In the genomic region with DNA sequence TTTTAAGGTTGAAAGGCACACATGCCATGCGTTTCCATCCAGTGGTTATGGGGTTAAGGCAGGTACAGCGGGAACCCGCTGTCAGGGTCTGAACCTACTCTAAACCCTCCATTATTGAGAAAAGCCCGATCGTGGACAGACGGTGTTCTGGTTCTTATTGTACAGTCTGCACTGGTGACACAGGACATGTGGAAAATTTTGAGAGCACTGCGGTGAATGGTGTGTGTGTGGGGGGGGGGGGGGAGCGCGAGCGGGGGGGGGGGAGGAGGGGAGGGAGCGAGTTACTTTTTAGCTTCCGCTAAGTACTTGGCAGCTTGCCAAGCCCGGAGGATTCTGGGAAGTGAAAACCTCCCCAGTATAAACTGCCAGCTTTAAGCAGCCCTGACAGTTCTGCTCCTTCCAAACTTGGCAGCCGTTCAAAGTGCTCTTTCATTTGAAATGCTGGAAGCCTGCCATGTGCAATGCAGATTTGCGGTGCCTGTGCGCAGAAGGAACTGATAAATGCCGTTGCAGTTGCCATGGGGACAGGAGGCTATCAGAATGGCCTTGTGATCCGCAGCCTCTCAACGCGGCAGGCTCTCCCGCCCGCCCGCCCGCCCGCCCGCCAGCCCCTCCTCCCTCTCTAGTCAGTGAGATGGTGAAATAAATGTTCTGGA, we compare ENCODE assay signal across 8 mouse cellular contexts. TPM values are rescaled to one million over a fixed set of nuclear protein-coding genes. Genes with fewer than 3 reads are reported as not detected.
DNase-seq lines count a peak whose midpoint lies in the region; ATAC-seq and TF ChIP-seq lines count a peak whose summit lies in the region.

No protein-coding gene starts in this region.

- H3K4me1 ChIP-seq in G1E (ENCODE audit: insufficient read depth, low read depth, low read length), result peaks cover 86% of the 10 kb centered on the region
- H3K4me1 ChIP-seq in forebrain, embryonic 16.5 days (replicated peaks; ENCODE audit: control insufficient read depth, insufficient read depth, low read length), result peaks cover 87% of the 10 kb centered on the region
- H3K4me1 ChIP-seq in neural tube, embryonic 14.5 days (ENCODE audit: control insufficient read depth, insufficient read depth, low read length), result peaks cover 72% of the 10 kb centered on the region
- peaks cover 26% of the 10 kb centered on the region for H3K4me1 ChIP-seq in testis, adult 2 months (ENCODE audit: control insufficient read depth, insufficient read depth, low read length)

- no peaks in the 10 kb centered on the region for H3K27me3 ChIP-seq in G1E (ENCODE audit: insufficient read depth, low read length)
- H3K27me3 ChIP-seq in forebrain, embryonic 16.5 days (replicated peaks; ENCODE audit: control insufficient read depth, insufficient read depth, low read length), result no peaks in the 10 kb centered on the region
- H3K27me3 ChIP-seq in neural tube, embryonic 14.5 days (ENCODE audit: control insufficient read depth, insufficient read depth, low read length), result no peaks in the 10 kb centered on the region
- H3K27me3 ChIP-seq in testis, adult 2 months (ENCODE audit: control insufficient read depth, insufficient read depth, low read length), result no peaks in the 10 kb centered on the region

- H3K36me3 ChIP-seq in G1E (replicated peaks), result no peaks in the 10 kb centered on the region
- H3K36me3 ChIP-seq in forebrain, embryonic 16.5 days (ENCODE audit: control insufficient read depth, insufficient read depth), result no peaks in the 10 kb centered on the region
- no peaks in the 10 kb centered on the region for H3K36me3 ChIP-seq in neural tube, embryonic 14.5 days (ENCODE audit: control insufficient read depth, insufficient read depth, low read length)
- H3K36me3 ChIP-seq in testis, adult 2 months (ENCODE audit: control insufficient read depth, insufficient read depth, low read length), result no peaks in the 10 kb centered on the region

- H3K9me3 ChIP-seq in G1E (replicated peaks), result no peaks in the 10 kb centered on the region
- H3K9me3 ChIP-seq in forebrain, embryonic 16.5 days (ENCODE audit: control insufficient read depth, low read length), result no peaks in the 10 kb centered on the region
- no peaks in the 10 kb centered on the region for H3K9me3 ChIP-seq in neural tube, embryonic 14.5 days (ENCODE audit: control insufficient read depth, low read length)

- H3K27ac ChIP-seq in forebrain, embryonic 16.5 days (ENCODE audit: low read length), result peak overlapping the region; percentile 100
- peak overlapping the region; percentile 99 for H3K27ac ChIP-seq in neural tube, embryonic 14.5 days (ENCODE audit: low read depth, low read length)
- peak overlapping the region; percentile 92 for H3K27ac ChIP-seq in testis, adult 2 months (ENCODE audit: control insufficient read depth, insufficient read depth, low read depth, low read length)

- peak; percentile 85 for DNase-seq in G1E (ENCODE audit: low spot score)
- peak; percentile 95 to 97 for DNase-seq in cerebellum, adult 18-20 months
- peak; percentile 98 for DNase-seq in heart, postnatal 36 days
- DNase-seq in layer of hippocampus, adult 18-20 months (ENCODE audit: low spot score in 2 of 2), result peak; percentile 97 to 100
- peak; percentile 98 for DNase-seq in lung, adult 18-20 months

- H3K4me3 ChIP-seq in G1E (ENCODE audit: low read depth, low read length), result peak overlapping the region; percentile 66
- H3K4me3 ChIP-seq in forebrain, embryonic 16.5 days (replicated peaks; ENCODE audit: low read length), result peak overlapping the region; percentile 39
- peak overlapping the region; percentile 28 for H3K4me3 ChIP-seq in neural tube, embryonic 14.5 days (ENCODE audit: low read depth, low read length)
- peak overlapping the region; percentile 86 for H3K4me3 ChIP-seq in testis, adult 2 months (ENCODE audit: control insufficient read depth, low read depth, low read length)

- no peak; the same call in 1 of the 2 replicates for TF ChIP-seq POLR2A in testis, adult 2 months (IDR thresholded peaks at IDR 0.05; ENCODE audit: control insufficient read depth, low read depth, low read length)

- 1% methylated on average over 22 of the region's 26 CpGs for WGBS in forebrain, embryonic 16.5 days
- WGBS in neural tube, embryonic 14.5 days, result under 1% methylated on average over 25 of the region's 26 CpGs

- peak; percentile 56 for ATAC-seq in G1E (ENCODE audit: extremely low read depth, insufficient number of reproducible peaks, low FRiP score, poor library complexity, severe bottlenecking)
- peak; percentile 87 for ATAC-seq in forebrain, embryonic 16.5 days
- ATAC-seq in neural tube, embryonic 14.5 days (ENCODE audit: low read depth), result peak; percentile 88

- no peak for TF ChIP-seq CTCF in G1E (IDR thresholded peaks at IDR 0.05; ENCODE audit: low read depth, low read length)
- TF ChIP-seq CTCF in testis, adult 2 months (IDR thresholded peaks at IDR 0.05; ENCODE audit: control insufficient read depth, insufficient read depth, insufficient replicate concordance, low read depth, low read length), result no peak

- intact Hi-C loops in heart, postnatal 36 days (cut with DNase I), result loop anchor here (2.0 kb wide), 1 partner anchor 70 kb away; no protein-coding TSS in a partner anchor

- peak overlapping the region; percentile 67 for H3K9ac ChIP-seq in forebrain, embryonic 16.5 days (replicated peaks; ENCODE audit: low read depth, low read length)
- peak overlapping the region; percentile 62 for H3K9ac ChIP-seq in neural tube, embryonic 14.5 days (replicated peaks; ENCODE audit: low read depth, low read length)

- H3K4me2 ChIP-seq in forebrain, embryonic 16.5 days (ENCODE audit: low read length), result peak overlapping the region; percentile 82
- H3K4me2 ChIP-seq in neural tube, embryonic 14.5 days (ENCODE audit: low read depth, low read length), result peak overlapping the region; percentile 62

RNA-seq across cellular contexts. Expression of gene Irf2bpl, which starts 9.7 kb away (rescaled TPM):
- 8.4 and 10.0 TPM in 2 replicates for total RNA-seq in G1E (2014; fragmentation: Nextera tagmentation)
- total RNA-seq in G1E (2017), result 8.5 and 11.0 TPM in 2 replicates
- polyA plus RNA-seq in G1E (2012), result 18.8 and 23.1 TPM in 2 replicates
- 67.0 and 74.0 TPM in 2 replicates for polyA plus RNA-seq in forebrain, embryonic 16.5 days (2015; fragmentation: Nextera tagmentation; extraction: Ambion mirVana)
- 10 to 100 TPM; 36.1 to 37.0 TPM for total RNA-seq in heart, postnatal 36 days (2021)
- 10 to 100 TPM; 76.4 to 76.9 TPM for total RNA-seq in layer of hippocampus, adult 18-20 months (2021)
- 47.6 and 58.3 TPM in 2 replicates for polyA plus RNA-seq in neural tube, embryonic 14.5 days (2014; fragmentation: Nextera tagmentation; extraction: Ambion mirVana)
- 2.8 and 3.2 TPM in 2 replicates for polyA plus RNA-seq in testis, adult 2 months (2012; rRNA removed)

RNA-seq across cellular contexts. Expression of gene Cipc, which starts 52.5 kb away (rescaled TPM):
- total RNA-seq in G1E (2014; fragmentation: Nextera tagmentation), result 89.5 and 104 TPM in 2 replicates
- total RNA-seq in G1E (2017), result 70.0 and 75.9 TPM in 2 replicates
- 35.5 and 42.7 TPM in 2 replicates for polyA plus RNA-seq in G1E (2012)
- polyA plus RNA-seq in forebrain, embryonic 16.5 days (2015; fragmentation: Nextera tagmentation; extraction: Ambion mirVana), result 61.5 and 62.7 TPM in 2 replicates
- 10 to 100 TPM; 46.4 to 48.4 TPM for total RNA-seq in heart, postnatal 36 days (2021)
- 10 to 100 TPM; 72.9 to 75.1 TPM for total RNA-seq in layer of hippocampus, adult 18-20 months (2021)
- 51.7 and 54.2 TPM in 2 replicates for polyA plus RNA-seq in neural tube, embryonic 14.5 days (2014; fragmentation: Nextera tagmentation; extraction: Ambion mirVana)
- polyA plus RNA-seq in testis, adult 2 months (2012; rRNA removed), result 42.7 and 45.6 TPM in 2 replicates

Comparison
In these comparisons a context has a peak if more than half of its experiments do, and no peak if none do; other contexts are left out.
1. Peak in every context shown above with its lines: DNase-seq, ATAC-seq, H3K4me3 ChIP-seq and H3K27ac ChIP-seq.
2. H3K4me3 ChIP-seq: peak in every context shown above with its lines; median percentile 86 in testis, adult 2 months; 66 in G1E; 39 in forebrain, embryonic 16.5 days; 28 in neural tube, embryonic 14.5 days.